16 mouse cellular contexts compared by ENCODE assay signal in the genomic region with DNA sequence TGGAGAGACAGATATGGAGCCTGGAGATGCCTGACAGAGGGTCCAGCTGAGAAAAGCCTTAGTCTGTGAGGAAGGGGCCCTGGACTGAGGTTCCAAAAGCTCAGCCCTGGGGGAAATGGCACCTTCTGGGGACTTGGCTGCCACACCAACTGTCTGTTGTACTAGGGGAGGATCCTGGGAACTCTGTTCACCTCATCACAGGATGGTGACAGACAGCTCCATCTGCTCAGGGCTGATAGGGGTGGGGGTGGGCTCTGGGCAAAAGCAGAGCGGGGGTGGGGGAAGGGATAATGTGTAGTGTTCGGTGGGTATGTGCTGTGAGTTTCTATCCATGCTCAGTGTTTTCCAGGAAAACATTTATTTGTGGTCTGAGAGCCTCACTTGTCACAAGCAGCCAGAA. TPM values are rescaled to one million over a fixed set of nuclear protein-coding genes. Genes with fewer than 3 reads are reported as not detected.
DNase-seq lines count a peak whose midpoint lies in the region; ATAC-seq and TF ChIP-seq lines count a peak whose summit lies in the region.
"Had no signal": no experiment of that assay in that cellular context is flagged by ENCODE, and none has a peak within 500 bp of the region (broad histone marks: within the 10 kb centered on the region; RNA-seq: fewer than 3 reads in every experiment).

No protein-coding gene starts in this region.

- no peak for TF ChIP-seq EP300 in liver, postnatal 0 days (IDR thresholded peaks at IDR 0.05; ENCODE audit: low read depth)

- H3K36me3 ChIP-seq in lung, embryonic 14.5 days (ENCODE audit: insufficient read depth): no peaks in the 10 kb centered on the region
- no peaks in the 10 kb centered on the region for H3K36me3 ChIP-seq in embryonic facial prominence, embryonic 10.5 days (replicated peaks)
- no peaks in the 10 kb centered on the region for H3K36me3 ChIP-seq in hindbrain, embryonic 12.5 days
- no peaks in the 10 kb centered on the region for H3K36me3 ChIP-seq in liver, postnatal 0 days (replicated peaks; ENCODE audit: insufficient read depth, low read length)
- H3K36me3 ChIP-seq: lung, embryonic 15.5 days had no signal

- peak; percentile 35 for ATAC-seq in lung, embryonic 14.5 days (ENCODE audit: insufficient read depth)
- peak; percentile 79 for ATAC-seq in hindbrain, embryonic 12.5 days (ENCODE audit: low FRiP score)
- peak; percentile 31; the same call in 1 of the 2 replicates for ATAC-seq in liver, postnatal 0 days
- no peak for ATAC-seq in erythroblast, adult 5-6 weeks (replicated peaks; ENCODE audit: low FRiP score, poor library complexity, severe bottlenecking)

- no peaks in the 10 kb centered on the region for H3K27me3 ChIP-seq in lung, embryonic 14.5 days (ENCODE audit: insufficient read depth, low read length)
- H3K27me3 ChIP-seq in embryonic facial prominence, embryonic 10.5 days (replicated peaks; ENCODE audit: low read depth, poor library complexity, severe bottlenecking): no peaks in the 10 kb centered on the region; the same call in 1 of the 2 replicates
- H3K27me3 ChIP-seq in hindbrain, embryonic 12.5 days: no peaks in the 10 kb centered on the region
- no peaks in the 10 kb centered on the region for H3K27me3 ChIP-seq in liver, postnatal 0 days (ENCODE audit: insufficient read depth, low read length)

- no peak for DNase-seq in lung, embryonic 14.5 days
- no peak for DNase-seq in lung, postnatal 36 days
- DNase-seq in embryonic facial prominence, embryonic 10.5 days (ENCODE audit: low spot score): no peak
- no peak for DNase-seq in liver, postnatal 0 days
- no peak for DNase-seq in frontal cortex, adult 2 months (ENCODE audit: extremely low spot score in 1 of 2, low spot score in 1 of 2)
- no peak for DNase-seq in natural killer cell, adult 2 months (ENCODE audit: low spot score in 2 of 2)
- DNase-seq: adrenal gland, postnatal 10 days; cerebellum, adult 9-10 months; kidney, adult 2 months; thymus, postnatal 14 days had no signal

- H3K9ac ChIP-seq in lung, embryonic 14.5 days: no peak overlapping the region
- H3K9ac ChIP-seq in hindbrain, embryonic 12.5 days: no peak overlapping the region
- H3K9ac ChIP-seq in liver, postnatal 0 days (replicated peaks): no peak overlapping the region
- H3K9ac ChIP-seq: lung, embryonic 15.5 days had no signal

- no peaks in the 10 kb centered on the region for H3K9me3 ChIP-seq in lung, embryonic 14.5 days (ENCODE audit: low read depth, low read length)
- H3K9me3 ChIP-seq in embryonic facial prominence, embryonic 10.5 days: no peaks in the 10 kb centered on the region
- H3K9me3 ChIP-seq in hindbrain, embryonic 12.5 days (replicated peaks): no peaks in the 10 kb centered on the region
- H3K9me3 ChIP-seq in liver, postnatal 0 days (ENCODE audit: low read length): no peaks in the 10 kb centered on the region
- H3K9me3 ChIP-seq: lung, embryonic 15.5 days had no signal

- WGBS in lung, embryonic 14.5 days: 43% methylated on average over 2 of the region's 2 CpGs
- 76% methylated on average over 2 of the region's 2 CpGs for WGBS in embryonic facial prominence, embryonic 10.5 days
- 70% methylated on average over 2 of the region's 2 CpGs for WGBS in hindbrain, embryonic 12.5 days
- 34% methylated on average over 2 of the region's 2 CpGs for WGBS in liver, postnatal 0 days (ENCODE audit: insufficient replicate concordance)

- no peaks in the 10 kb centered on the region for H3K4me1 ChIP-seq in lung, embryonic 14.5 days (ENCODE audit: insufficient read depth)
- H3K4me1 ChIP-seq in embryonic facial prominence, embryonic 10.5 days: peaks cover 28% of the 10 kb centered on the region
- peaks cover 18% of the 10 kb centered on the region for H3K4me1 ChIP-seq in hindbrain, embryonic 12.5 days
- 0 out of 2 replicates have a peak, but pooled peaks cover 4% of the 10 kb centered on the region for H3K4me1 ChIP-seq in liver, postnatal 0 days (ENCODE audit: insufficient read depth)
- H3K4me1 ChIP-seq: lung, embryonic 15.5 days had no signal

- no peak for TF ChIP-seq CTCF in lung, embryonic 14.5 days (IDR thresholded peaks at IDR 0.05; ENCODE audit: low read depth)
- no peak for TF ChIP-seq CTCF in liver, postnatal 0 days (IDR thresholded peaks at IDR 0.05; ENCODE audit: low read depth)

- no peak overlapping the region for H3K4me3 ChIP-seq in lung, embryonic 14.5 days (ENCODE audit: low read depth, low read length)
- H3K4me3 ChIP-seq in embryonic facial prominence, embryonic 10.5 days: no peak overlapping the region
- no peak overlapping the region for H3K4me3 ChIP-seq in hindbrain, embryonic 12.5 days
- H3K4me3 ChIP-seq in liver, postnatal 0 days (ENCODE audit: low read depth, low read length): no peak overlapping the region
- H3K4me3 ChIP-seq: erythroblast, embryonic 14.5 days; lung, embryonic 15.5 days had no signal

- H3K4me2 ChIP-seq in lung, embryonic 14.5 days: no peak overlapping the region
- no peak overlapping the region for H3K4me2 ChIP-seq in hindbrain, embryonic 12.5 days (replicated peaks)
- no peak overlapping the region for H3K4me2 ChIP-seq in liver, postnatal 0 days (ENCODE audit: low read depth, low read length)
- H3K4me2 ChIP-seq: lung, embryonic 15.5 days had no signal

- no peak overlapping the region for H3K27ac ChIP-seq in lung, embryonic 14.5 days (ENCODE audit: low read depth)
- peak overlapping the region; percentile 35; the same call in 1 of the 2 replicates for H3K27ac ChIP-seq in embryonic facial prominence, embryonic 10.5 days (replicated peaks)
- H3K27ac ChIP-seq in hindbrain, embryonic 12.5 days: no peak overlapping the region
- H3K27ac ChIP-seq in liver, postnatal 0 days (ENCODE audit: low read depth): no peak overlapping the region
- H3K27ac ChIP-seq: lung, embryonic 15.5 days had no signal

RNA-seq across cellular contexts. Expression of a gene that starts 28.2 kb away (rescaled TPM):
- 3.8 and 4.1 TPM in 2 replicates for polyA plus RNA-seq in lung, embryonic 14.5 days (2014; fragmentation: Nextera tagmentation; extraction: Ambion mirVana)
- polyA plus RNA-seq in embryonic facial prominence, embryonic 10.5 days (2016; fragmentation: Nextera tagmentation; extraction: Ambion mirVana): 6.5 and 7.3 TPM in 2 replicates
- polyA plus RNA-seq in hindbrain, embryonic 12.5 days (2016; fragmentation: Nextera tagmentation; extraction: Ambion mirVana): 39.1 and 44.7 TPM in 2 replicates
- polyA plus RNA-seq in liver, postnatal 0 days (2015; fragmentation: Nextera tagmentation; extraction: Ambion mirVana): 0.91 and 1.1 TPM in 2 replicates
- 42.1 and 45.8 TPM in 2 replicates for polyA plus RNA-seq in frontal cortex, adult 2 months (2012; rRNA removed)
- 7.7 and 12.9 TPM in 2 replicates for total RNA-seq in erythroblast, adult 5-6 weeks (2015; ENCODE audit: low replicate concordance)
- 5.4 and 8.5 TPM in 2 replicates for total RNA-seq in erythroblast, adult 5-6 weeks (2017; ENCODE audit: low replicate concordance)

RNA-seq across cellular contexts. Expression of a gene that starts 50.4 kb away (rescaled TPM):
- not detected in 2 replicates for polyA plus RNA-seq in lung, embryonic 14.5 days (2014; fragmentation: Nextera tagmentation; extraction: Ambion mirVana)
- polyA plus RNA-seq in embryonic facial prominence, embryonic 10.5 days (2016; fragmentation: Nextera tagmentation; extraction: Ambion mirVana): 0.06 and 0.16 TPM in 2 replicates
- 0.18 and 1.3 TPM in 2 replicates for polyA plus RNA-seq in hindbrain, embryonic 12.5 days (2016; fragmentation: Nextera tagmentation; extraction: Ambion mirVana)
- polyA plus RNA-seq in liver, postnatal 0 days (2015; fragmentation: Nextera tagmentation; extraction: Ambion mirVana): 0.37 TPM in 1 of 2 replicates, not detected in the other
- polyA plus RNA-seq in frontal cortex, adult 2 months (2012; rRNA removed): 4.5 and 5.6 TPM in 2 replicates
- not detected in 2 replicates for total RNA-seq in erythroblast, adult 5-6 weeks (2015; ENCODE audit: low replicate concordance)
- not detected in 2 replicates for total RNA-seq in erythroblast, adult 5-6 weeks (2017; ENCODE audit: low replicate concordance)
- total RNA-seq: granulocyte monocyte progenitor cell, adult 5-6 weeks had no signal
- polyA plus RNA-seq: erythroblast, embryonic 14.5 days had no signal

RNA-seq across cellular contexts. Expression of a gene that starts 52.4 kb away (rescaled TPM):
- polyA plus RNA-seq in lung, embryonic 14.5 days (2014; fragmentation: Nextera tagmentation; extraction: Ambion mirVana): not detected in 2 replicates
- polyA plus RNA-seq in embryonic facial prominence, embryonic 10.5 days (2016; fragmentation: Nextera tagmentation; extraction: Ambion mirVana): 0.47 TPM in 1 of 2 replicates, not detected in the other
- polyA plus RNA-seq in hindbrain, embryonic 12.5 days (2016; fragmentation: Nextera tagmentation; extraction: Ambion mirVana): not detected in 2 replicates
- not detected in 2 replicates for polyA plus RNA-seq in liver, postnatal 0 days (2015; fragmentation: Nextera tagmentation; extraction: Ambion mirVana)
- 1.0 and 1.2 TPM in 2 replicates for polyA plus RNA-seq in frontal cortex, adult 2 months (2012; rRNA removed)
- not detected in 2 replicates for total RNA-seq in erythroblast, adult 5-6 weeks (2015; ENCODE audit: low replicate concordance)
- total RNA-seq in erythroblast, adult 5-6 weeks (2017; ENCODE audit: low replicate concordance): not detected in 2 replicates
- total RNA-seq: adrenal gland, postnatal 10 days; granulocyte monocyte progenitor cell, adult 5-6 weeks; heart, postnatal 25 days had no signal
- polyA plus RNA-seq: kidney, adult 2 months; lung, embryonic 15.5 days had no signal
